Mouse (Mus musculus) limb, embryonic 10.5 days (tissue): ENCODE measurements around the gene Svip. TPM values are rescaled to one million over a fixed set of nuclear protein-coding genes. Genes with fewer than 3 reads are reported as not detected.

Experiments
- polyA plus RNA-seq: library from polyadenylated mRNA; unstranded; fragments of >200 nt; fragmentation: Nextera tagmentation; extraction: Ambion mirVana; gene quantifications from 2 replicates; pipeline ENCODE4 v1.2.1, GENCODE M21; 2016

Gene Svip
- polyA plus RNA-seq, 1 experiment from 2014 or later, result 2.0 TPM

Other genes starting within 250 kb of the Svip start
- 34.3 and 72.4 TPM in 2 replicates for gene Gas2, start 144.0 kb downstream of the Svip start, polyA plus RNA-seq
- 12.3 and 14.2 TPM in 2 replicates for gene Fancf, start 143.8 kb downstream of the Svip start, polyA plus RNA-seq
- gene 1700015G11Rik, start 9.7 kb upstream of the Svip start, polyA plus RNA-seq, result not detected in 2 replicates